Mouse (Mus musculus) adrenal gland, postnatal 4 days (tissue): Measurements from ENCODE around the gene Tefm. TPM values are rescaled to one million over a fixed set of nuclear protein-coding genes. Genes with fewer than 3 reads are reported as not detected.
"Not testable (repeated sequence)": the region's sequence is repeated elsewhere in the genome, so short reads cannot be mapped to it uniquely, and the experiment has no call there.

Source experiments
- DNase-seq, 2 experiments: peaks; one replicate each; pipeline ENCODE4 v3.0.0; 2021 to 2022; ENCODE audit warnings: low spot score in 2 of 2, mixed read lengths in 2 of 2
- total RNA-seq, 2 experiments: library from RNA; stranded (reverse); gene quantifications; 2 replicates each; pipeline ENCODE4 v1.2.3; 2021

Tefm gene
- total RNA-seq, 2 experiments from 2014 or later, result 20.9 to 22.8 TPM

GRCm38 (mm10) chr11:80161041-80161440 is 19.1 kb upstream of the Tefm start:
- no peak for DNase-seq

GRCm38 (mm10) chr11:80159018-80159417 is 17.0 kb upstream of the Tefm start:
- DNase-seq, result no peak

- no peak for DNase-seq
These were observed 14.9 kb upstream of the Tefm start for GRCm38 (mm10) chr11:80156841-80157240.

GRCm38 (mm10) chr11:80155961-80156360 is 14.0 kb upstream of the Tefm start:
- DNase-seq, result no peak

GRCm38 (mm10) chr11:80155541-80155940 is 13.6 kb upstream of the Tefm start:
- DNase-seq, result no peak

GRCm38 (mm10) chr11:80154501-80154900 is 12.5 kb upstream of the Tefm start:
- no peak for DNase-seq

GRCm38 (mm10) chr11:80153857-80154495 is 12.0 kb upstream of the Tefm start, which contains the start of gene Adap2:
Gene Adap2, plus strand, starts transcription at chr11:80154105.
- peak; percentile 77 to 82 for DNase-seq

GRCm38 (mm10) chr11:80152376-80152775 is 10.4 kb upstream of the Tefm start:
- no peak for DNase-seq

- no peak for DNase-seq
These were observed 9.6 kb upstream of the Tefm start for GRCm38 (mm10) chr11:80151541-80151940.

GRCm38 (mm10) chr11:80150566-80150965 is 8.6 kb upstream of the Tefm start:
- no peak for DNase-seq

GRCm38 (mm10) chr11:80149412-80150023 is 7.5 kb upstream of the Tefm start:
- no peak for DNase-seq

GRCm38 (mm10) chr11:80148974-80149373 is 7.0 kb upstream of the Tefm start:
- DNase-seq, result not testable (repeated sequence)

GRCm38 (mm10) chr11:80148313-80148712 is 6.3 kb upstream of the Tefm start:
- no peak for DNase-seq

GRCm38 (mm10) chr11:80147748-80148147 is 5.8 kb upstream of the Tefm start:
- no peak for DNase-seq

- no peak for DNase-seq
These were observed 3.9 kb upstream of the Tefm start for GRCm38 (mm10) chr11:80145787-80146275.

GRCm38 (mm10) chr11:80142872-80143271 is 897 bp upstream of the Tefm start:
- no peak for DNase-seq

GRCm38 (mm10) chr11:80137773-80138172 is 4.2 kb downstream of the Tefm start:
- no peak for DNase-seq

GRCm38 (mm10) chr11:80136786-80137185 is 5.2 kb downstream of the Tefm start:
- DNase-seq, result no peak

GRCm38 (mm10) chr11:80135954-80136683 is 5.9 kb downstream of the Tefm start:
- DNase-seq, result no peak

GRCm38 (mm10) chr11:80134744-80135143 is 7.2 kb downstream of the Tefm start:
- DNase-seq, result no peak

GRCm38 (mm10) chr11:80132050-80132449 is 9.9 kb downstream of the Tefm start:
- DNase-seq, result no peak

- no peak for DNase-seq
These were observed 25.6 kb downstream of the Tefm start for GRCm38 (mm10) chr11:80116411-80116810.
